Mouse (Mus musculus) heart, postnatal 0 days (tissue): ENCODE measurements around the gene Sowahc.

Source experiments
- CTCF ChIP-seq: IDR thresholded peaks from 2 replicates; pipeline ENCODE4 v1.5.1; 2016; ENCODE audit warnings: antibody characterized with exemption, control low read depth, low read depth
- EP300 ChIP-seq: IDR thresholded peaks from 2 replicates; pipeline ENCODE4 v1.6.1; 2016; ENCODE audit warnings: antibody characterized with exemption, low read depth

- TF ChIP-seq CTCF (no peak), EP300 (no peak)
Observed at GRCm38 (mm10) chr10:59235847-59236246, 14.1 kb downstream of the Sowahc start.
